8 mouse cellular contexts compared by ENCODE assay signal in genomic region chr1:184851741-184852618, GRCm38 (mm10). TPM values are rescaled to one million over a fixed set of nuclear protein-coding genes. Genes with fewer than 3 reads are reported as not detected.
DNase-seq lines count a peak whose midpoint lies in the region; ATAC-seq and TF ChIP-seq lines count a peak whose summit lies in the region.

No protein-coding gene starts in this region.

- H3K27ac ChIP-seq in heart, embryonic 12.5 days (ENCODE audit: poor library complexity, severe bottlenecking) = peak overlapping the region; percentile 52
- peak overlapping the region; percentile 63 for H3K27ac ChIP-seq in kidney, embryonic 16.5 days (ENCODE audit: low read length)
- H3K27ac ChIP-seq in liver, adult 2 months (replicated peaks; ENCODE audit: insufficient read depth, low read depth, low read length) = peak overlapping the region; percentile 89

- H3K4me1 ChIP-seq in erythroblast, embryonic 14.5 days (ENCODE audit: control insufficient read depth) = peaks cover 34% of the 10 kb centered on the region
- H3K4me1 ChIP-seq in heart, embryonic 12.5 days (replicated peaks) = peaks cover 21% of the 10 kb centered on the region
- peaks cover 21% of the 10 kb centered on the region for H3K4me1 ChIP-seq in kidney, embryonic 16.5 days (ENCODE audit: insufficient read depth, low read length)
- peaks cover 14% of the 10 kb centered on the region for H3K4me1 ChIP-seq in liver, adult 2 months (ENCODE audit: control insufficient read depth, insufficient read depth, low read length)

- peak; percentile 89 for ATAC-seq in heart, embryonic 12.5 days (ENCODE audit: insufficient number of reproducible peaks, low FRiP score)
- ATAC-seq in kidney, embryonic 16.5 days (ENCODE audit: low FRiP score, low TSS enrichment) = peak; percentile 84
- peak; percentile 90 for ATAC-seq in monocyte, adult 5-6 weeks (replicated peaks; ENCODE audit: insufficient number of reproducible peaks, low FRiP score, low TSS enrichment, poor library complexity, severe bottlenecking)

- peak overlapping the region; percentile 18; the same call in 1 of the 2 replicates for H3K9ac ChIP-seq in heart, embryonic 12.5 days
- peak overlapping the region; percentile 19; the same call in 1 of the 2 replicates for H3K9ac ChIP-seq in kidney, embryonic 16.5 days (replicated peaks; ENCODE audit: low read length)
- peak overlapping the region; percentile 62 for H3K9ac ChIP-seq in liver, adult 2 months (ENCODE audit: low read depth, low read length)

- no peaks in the 10 kb centered on the region for H3K9me3 ChIP-seq in erythroblast, embryonic 14.5 days (ENCODE audit: control insufficient read depth, low read length)
- no peaks in the 10 kb centered on the region for H3K9me3 ChIP-seq in heart, embryonic 12.5 days (replicated peaks)
- H3K9me3 ChIP-seq in kidney, embryonic 16.5 days (ENCODE audit: low read length) = no peaks in the 10 kb centered on the region

- H3K4me3 ChIP-seq in erythroblast, embryonic 14.5 days (replicated peaks) = peak overlapping the region; percentile 25
- peak overlapping the region; percentile 15 for H3K4me3 ChIP-seq in heart, embryonic 12.5 days
- H3K4me3 ChIP-seq in kidney, embryonic 16.5 days (ENCODE audit: low read length) = 0 out of 2 replicates have a peak overlapping the region, but pooled peaks have one; percentile 1
- peak overlapping the region; percentile 42 for H3K4me3 ChIP-seq in liver, adult 2 months (ENCODE audit: insufficient read depth, low read depth, low read length)

- peak; percentile 57; the same call in 1 of the 2 replicates for TF ChIP-seq POLR2A in liver, adult 2 months (IDR thresholded peaks at IDR 0.05; ENCODE audit: extremely low read depth, insufficient read depth, low read length)

- WGBS in heart, embryonic 12.5 days = 16% methylated on average over 31 of the region's 31 CpGs
- WGBS in kidney, embryonic 16.5 days = 14% methylated on average over 31 of the region's 31 CpGs
- WGBS in liver, adult 2 months = 1% methylated on average over 31 of the region's 31 CpGs

- no peaks in the 10 kb centered on the region for H3K36me3 ChIP-seq in erythroblast, embryonic 14.5 days (ENCODE audit: control insufficient read depth)
- no peaks in the 10 kb centered on the region for H3K36me3 ChIP-seq in heart, embryonic 12.5 days
- no peaks in the 10 kb centered on the region for H3K36me3 ChIP-seq in kidney, embryonic 16.5 days (ENCODE audit: insufficient read depth, low read length)
- H3K36me3 ChIP-seq in liver, adult 2 months (ENCODE audit: control insufficient read depth, insufficient read depth, low read length) = no peaks in the 10 kb centered on the region
- no peaks in the 10 kb centered on the region for H3K36me3 ChIP-seq in splenic B cell, adult 2 months (ENCODE audit: control insufficient read depth, insufficient read depth, low read length, poor library complexity, severe bottlenecking)

- peak overlapping the region; percentile 62 for H3K4me2 ChIP-seq in heart, embryonic 12.5 days
- H3K4me2 ChIP-seq in kidney, embryonic 16.5 days (replicated peaks; ENCODE audit: low read depth, low read length) = peak overlapping the region; percentile 40

- no peaks in the 10 kb centered on the region; the same call in 1 of the 2 replicates for H3K79me2 ChIP-seq in liver, adult 2 months (ENCODE audit: control insufficient read depth, insufficient read depth, low read length)

- H3K27me3 ChIP-seq in erythroblast, embryonic 14.5 days (ENCODE audit: control insufficient read depth) = no peaks in the 10 kb centered on the region
- H3K27me3 ChIP-seq in heart, embryonic 12.5 days (replicated peaks) = peaks cover 16% of the 10 kb centered on the region
- H3K27me3 ChIP-seq in kidney, embryonic 16.5 days (ENCODE audit: insufficient read depth, low read length) = 0 out of 2 replicates have a peak, but pooled peaks cover 3% of the 10 kb centered on the region
- H3K27me3 ChIP-seq in liver, adult 2 months (ENCODE audit: control insufficient read depth, insufficient read depth, low read length) = no peaks in the 10 kb centered on the region
- H3K27me3 ChIP-seq in splenic B cell, adult 2 months (ENCODE audit: control insufficient read depth, insufficient read depth, low read length, poor library complexity, severe bottlenecking) = no peaks in the 10 kb centered on the region

- TF ChIP-seq CTCF in liver, adult 2 months (IDR thresholded peaks at IDR 0.05; ENCODE audit: low read depth, low read length) = peak; percentile 82

- peak; percentile 78 for DNase-seq in CD4-positive, CD25-positive, alpha-beta regulatory T cell, adult 2 months (ENCODE audit: low read depth, low spot score)
- DNase-seq in brain, embryonic 18.5 days (ENCODE audit: low read depth, low spot score) = peak; percentile 50
- peak; percentile 98 for DNase-seq in liver, adult 2 months (ENCODE audit: extremely low read depth, low read depth, low spot score)
- DNase-seq in splenic B cell, adult 2 months (ENCODE audit: low read depth, low spot score) = peak; percentile 76

RNA-seq across cellular contexts. Expression of gene Marc2, which starts 5.7 kb away (rescaled TPM):
- polyA plus RNA-seq in erythroblast, embryonic 14.5 days (2012) = 4.6 and 6.8 TPM in 2 replicates
- polyA plus RNA-seq in heart, embryonic 12.5 days (2016; fragmentation: Nextera tagmentation; extraction: Ambion mirVana) = 92.5 and 95.8 TPM in 2 replicates
- polyA plus RNA-seq in kidney, embryonic 16.5 days (2015; fragmentation: Nextera tagmentation; extraction: Ambion mirVana) = 196 and 228 TPM in 2 replicates
- 563 and 653 TPM in 2 replicates for total RNA-seq in liver, adult 2 months (2014; rRNA removed)
- 365 and 397 TPM in 2 replicates for polyA plus RNA-seq in liver, adult 2 months (2012; rRNA removed)
- total RNA-seq in monocyte, adult 5-6 weeks (2017) = 44.9 to 78.1 TPM (median 60.4 TPM) in 3 replicates

RNA-seq across cellular contexts. Expression of gene C130074G19Rik, which starts 31.0 kb away (rescaled TPM):
- polyA plus RNA-seq in erythroblast, embryonic 14.5 days (2012) = 0.04 and 0.05 TPM in 2 replicates
- 0.51 and 0.60 TPM in 2 replicates for polyA plus RNA-seq in heart, embryonic 12.5 days (2016; fragmentation: Nextera tagmentation; extraction: Ambion mirVana)
- 3.1 and 3.9 TPM in 2 replicates for polyA plus RNA-seq in kidney, embryonic 16.5 days (2015; fragmentation: Nextera tagmentation; extraction: Ambion mirVana)
- total RNA-seq in liver, adult 2 months (2014; rRNA removed) = 84.6 and 88.6 TPM in 2 replicates
- polyA plus RNA-seq in liver, adult 2 months (2012; rRNA removed) = 56.3 and 68.3 TPM in 2 replicates
- not detected in 3 replicates for total RNA-seq in monocyte, adult 5-6 weeks (2017)

RNA-seq across cellular contexts. Expression of gene Marc1, which starts 40.9 kb away (rescaled TPM):
- polyA plus RNA-seq in erythroblast, embryonic 14.5 days (2012) = not detected in 2 replicates
- polyA plus RNA-seq in heart, embryonic 12.5 days (2016; fragmentation: Nextera tagmentation; extraction: Ambion mirVana) = 0.14 and 0.24 TPM in 2 replicates
- 0.26 and 0.37 TPM in 2 replicates for polyA plus RNA-seq in kidney, embryonic 16.5 days (2015; fragmentation: Nextera tagmentation; extraction: Ambion mirVana)
- total RNA-seq in liver, adult 2 months (2014; rRNA removed) = 345 and 386 TPM in 2 replicates
- polyA plus RNA-seq in liver, adult 2 months (2012; rRNA removed) = 395 and 462 TPM in 2 replicates
- not detected in 3 replicates for total RNA-seq in monocyte, adult 5-6 weeks (2017)

Comparison
In these comparisons a context has a peak if more than half of its experiments do, and no peak if none do; other contexts are left out.
1. Peak in every context shown above with its lines: DNase-seq, ATAC-seq, H3K4me3 ChIP-seq and H3K27ac ChIP-seq.
2. RNA of gene Marc2, which starts 5.7 kb away (polyA plus RNA-seq): 365 to 397 TPM in liver, adult 2 months, 196 to 228 TPM in kidney, embryonic 16.5 days and 92.5 to 95.8 TPM in heart, embryonic 12.5 days; 4.6 to 6.8 TPM in erythroblast, embryonic 14.5 days; every median in the first group is over 10 times any median in the second.
3. RNA of gene C130074G19Rik, which starts 31.0 kb away (polyA plus RNA-seq): 56.3 to 68.3 TPM in liver, adult 2 months; 3.1 to 3.9 TPM in kidney, embryonic 16.5 days, 0.51 to 0.60 TPM in heart, embryonic 12.5 days and 0.04 to 0.05 TPM in erythroblast, embryonic 14.5 days; every median in the first group is over 10 times any median in the second.
4. RNA of gene Marc1, which starts 40.9 kb away (polyA plus RNA-seq): 395 to 462 TPM in liver, adult 2 months; 0.26 to 0.37 TPM in kidney, embryonic 16.5 days, 0.14 to 0.24 TPM in heart, embryonic 12.5 days and not detected in erythroblast, embryonic 14.5 days; every median in the first group is over 100 times any median in the second.